Mouse (Mus musculus): ENCODE results near the gene Eef2.

DNA sequence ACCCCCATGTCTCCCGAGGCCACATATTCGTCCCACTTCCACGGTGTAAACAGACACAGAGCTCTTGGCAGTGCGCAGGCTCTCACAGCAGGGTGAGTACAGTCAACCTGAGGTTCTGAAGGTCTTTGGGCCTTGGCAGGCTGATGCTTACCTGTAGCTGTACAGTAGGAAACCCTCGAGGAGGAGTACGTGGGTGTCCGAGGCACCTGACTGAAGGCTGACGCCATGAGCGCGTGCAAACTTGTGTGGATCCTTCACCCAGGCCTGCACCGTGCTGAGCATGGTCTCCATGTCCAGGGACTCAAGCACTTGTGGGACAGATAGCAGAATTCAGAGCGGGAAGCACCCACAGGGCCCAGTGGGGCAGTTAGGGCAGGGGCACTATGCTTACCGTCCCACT, 23.7 kb downstream of the Eef2 start:
- TF ChIP-seq CTCF (IDR thresholded peaks at IDR 0.05; ENCODE audit: borderline replicate concordance, extremely low read depth, insufficient read depth, insufficient read length), result no peak
- TF ChIP-seq POLR2A (IDR thresholded peaks at IDR 0.05; ENCODE audit: borderline replicate concordance, extremely low read depth, insufficient read depth, insufficient read length, poor library complexity, severe bottlenecking), result no peak

Measured in brain, embryonic 14.5 days (tissue).